Mouse (Mus musculus): Measurements from ENCODE around the gene Chil4. TPM values are rescaled to one million over a fixed set of nuclear protein-coding genes. Genes with fewer than 3 reads are reported as not detected.

Gene Chil4
- total RNA-seq (2023): not detected

GRCm38 (mm10) chr3:106219407-106219806 is at the start of gene Chil4:
Gene Chil4 (minus strand): TSS chr3:106219507.

GRCm38 (mm10) chr3:106167464-106167863 is 51.8 kb downstream of the Chil4 start, which contains the start of gene Chil3:
Gene Chil3 (minus strand): TSS chr3:106167564.

Other genes starting within 250 kb of the Chil4 start
- gene Ovgp1, start 245.8 kb downstream of the Chil4 start, total RNA-seq (2023): 1 to 10 TPM; 5.3 to 5.9 TPM
- not detected for gene Pifo, start 204.9 kb downstream of the Chil4 start, total RNA-seq (2023)
- 1 to 10 TPM; 3.6 to 5.0 TPM for gene Chil5, start 186.7 kb downstream of the Chil4 start, total RNA-seq (2023)
- not detected for gene Chia1, start 106.3 kb downstream of the Chil4 start, total RNA-seq (2023)
- gene Chil3, start 51.9 kb downstream of the Chil4 start, total RNA-seq (2023): under 1 TPM; 0.47 to 0.74 TPM
- 1 to 10 TPM in 1 of 2 experiments, under 1 TPM in 1; 0.92 to 1.3 TPM for gene Chil6, start 186.7 kb upstream of the Chil4 start, total RNA-seq (2023)

All from T-cell, adult 66 days (primary cell).